Mouse (Mus musculus) embryonic fibroblast, embryonic 13.5 days (primary cell): ENCODE results near the gene Nvl.

Experiments
- CTCF ChIP-seq: IDR thresholded peaks from 2 replicates; pipeline ENCODE4 v1.5.1; 2011; ENCODE audit warnings: mild to moderate bottlenecking, control low read depth, low read length, moderate library complexity, borderline replicate concordance; ENCODE audit not compliant: insufficient read depth
- POLR2A ChIP-seq: IDR thresholded peaks from 2 replicates; pipeline ENCODE4 v1.6.1; 2011; ENCODE audit warnings: low read depth, mild to moderate bottlenecking, control low read depth, low read length, moderate library complexity

GRCm38 (mm10) chr1:181061784-181062485 is 82.1 kb downstream of the Nvl start:
- no peak for TF ChIP-seq CTCF
- TF ChIP-seq POLR2A: no peak
